Mouse (Mus musculus): ENCODE results near the gene Ptprd.

DNA sequence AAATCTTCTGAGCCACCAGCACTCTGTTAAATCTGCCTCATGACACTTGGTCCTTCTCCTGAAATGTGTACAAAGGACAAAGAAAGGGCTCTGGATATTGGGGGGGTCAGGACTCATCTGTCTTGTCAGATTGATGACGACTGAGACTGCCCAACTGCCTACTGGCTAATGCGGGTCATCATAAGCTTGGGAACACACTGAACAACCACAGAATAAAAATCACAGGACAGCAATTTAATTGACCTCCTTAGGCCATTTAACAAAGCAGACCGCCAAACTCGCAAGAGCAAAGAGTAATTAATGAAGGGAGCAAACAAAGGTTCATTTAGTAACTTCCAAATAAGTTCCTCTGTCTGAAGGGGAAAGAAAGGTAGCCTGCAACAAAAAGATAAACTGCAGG lies 2215.9 kb downstream of the Ptprd start:
- TF ChIP-seq CTCF (IDR thresholded peaks at IDR 0.05; ENCODE audit: control insufficient read depth, insufficient read depth, insufficient read length), result no peak
- no peak for TF ChIP-seq USF1 (IDR thresholded peaks at IDR 0.05; ENCODE audit: low read depth)
- TF ChIP-seq MAX (IDR thresholded peaks at IDR 0.05), result no peak
